ENCODE assay signal across 29 mouse cellular contexts in genomic region chr13:108271458-108272148, GRCm38 (mm10). TPM values are rescaled to one million over a fixed set of nuclear protein-coding genes. Genes with fewer than 3 reads are reported as not detected.
DNase-seq lines count a peak whose midpoint lies in the region; ATAC-seq and TF ChIP-seq lines count a peak whose summit lies in the region.
"Had no signal": no experiment of that assay in that cellular context is flagged by ENCODE, and none has a peak within 500 bp of the region (broad histone marks: within the 10 kb centered on the region; RNA-seq: fewer than 3 reads in every experiment).

No protein-coding gene starts in this region.

- DNase-seq in embryo, embryonic 10 days (ENCODE audit: low spot score), result peak; percentile 14
- no peak for DNase-seq in embryo, embryonic 11 days
- peak; percentile 10 for DNase-seq in brain, adult 2 months (ENCODE audit: low read depth, low spot score)
- no peak for DNase-seq in retina, embryonic 14.5 days (ENCODE audit: low spot score)
- DNase-seq in thymus, postnatal 4 days, result no peak
- no peak for DNase-seq in liver
- DNase-seq: adrenal gland, postnatal 10 days; cerebellum, adult 18-20 months; cerebellum, postnatal 10 days; forebrain, postnatal 0 days; gastrocnemius, postnatal 10 days; heart, postnatal 36 days; kidney, adult 8-10 months; kidney, postnatal 10 days; layer of hippocampus, postnatal 36 days; retina, postnatal 1 day; right cerebral cortex, postnatal 14 days had no signal

- no peak for TF ChIP-seq CTCF in intestine, postnatal 0 days (IDR thresholded peaks at IDR 0.05; ENCODE audit: low read depth)

- H3K4me1 ChIP-seq in intestine, postnatal 0 days (replicated peaks; ENCODE audit: control insufficient read depth, insufficient read depth, low read length), result 0 out of 2 replicates have a peak, but pooled peaks cover 3% of the 10 kb centered on the region
- H3K4me1 ChIP-seq: embryonic facial prominence, embryonic 15.5 days; forebrain, embryonic 12.5 days; hindbrain, embryonic 12.5 days; midbrain, embryonic 12.5 days had no signal

- H3K4me2 ChIP-seq in intestine, postnatal 0 days (replicated peaks; ENCODE audit: low read depth), result no peak overlapping the region
- H3K4me2 ChIP-seq: embryonic facial prominence, embryonic 15.5 days; forebrain, embryonic 12.5 days; heart, embryonic 15.5 days; hindbrain, embryonic 12.5 days; liver, embryonic 11.5 days; lung, embryonic 15.5 days; midbrain, embryonic 12.5 days; neural tube, embryonic 13.5 days had no signal

- no peaks in the 10 kb centered on the region for H3K36me3 ChIP-seq in intestine, postnatal 0 days (ENCODE audit: control insufficient read depth, insufficient read depth)
- H3K36me3 ChIP-seq: embryonic facial prominence, embryonic 10.5 days; embryonic facial prominence, embryonic 15.5 days; forebrain, embryonic 12.5 days; heart, embryonic 10.5 days; heart, embryonic 15.5 days; hindbrain, embryonic 12.5 days; lung, embryonic 15.5 days; midbrain, embryonic 12.5 days; neural tube, embryonic 13.5 days had no signal

- WGBS in intestine, postnatal 0 days, result 21% methylated on average over 7 of the region's 7 CpGs

- H3K9me3 ChIP-seq in intestine, postnatal 0 days (ENCODE audit: control insufficient read depth), result no peaks in the 10 kb centered on the region
- H3K9me3 ChIP-seq: embryonic facial prominence, embryonic 10.5 days; embryonic facial prominence, embryonic 15.5 days; forebrain, embryonic 12.5 days; heart, embryonic 10.5 days; heart, embryonic 15.5 days; hindbrain, embryonic 12.5 days; lung, embryonic 15.5 days; midbrain, embryonic 12.5 days; neural tube, embryonic 13.5 days had no signal

- H3K27me3 ChIP-seq in intestine, postnatal 0 days (replicated peaks; ENCODE audit: control insufficient read depth, insufficient read depth, low read length), result no peaks in the 10 kb centered on the region
- H3K27me3 ChIP-seq: embryonic facial prominence, embryonic 15.5 days; forebrain, embryonic 12.5 days; heart, embryonic 15.5 days; hindbrain, embryonic 12.5 days; lung, embryonic 15.5 days; midbrain, embryonic 12.5 days; neural tube, embryonic 13.5 days had no signal

- no peak overlapping the region for H3K9ac ChIP-seq in intestine, postnatal 0 days (ENCODE audit: low read depth, low read length)
- H3K9ac ChIP-seq: embryonic facial prominence, embryonic 15.5 days; forebrain, embryonic 12.5 days; forebrain, postnatal 0 days; heart, embryonic 15.5 days; hindbrain, embryonic 12.5 days; lung, embryonic 15.5 days; midbrain, embryonic 12.5 days; neural tube, embryonic 13.5 days had no signal

- H3K4me3 ChIP-seq in intestine, postnatal 0 days (ENCODE audit: low read depth, low read length), result no peak overlapping the region
- H3K4me3 ChIP-seq: embryonic facial prominence, embryonic 10.5 days; embryonic facial prominence, embryonic 15.5 days; forebrain, embryonic 12.5 days; heart, embryonic 10.5 days; heart, embryonic 15.5 days; hindbrain, embryonic 12.5 days; lung, embryonic 15.5 days; midbrain, embryonic 12.5 days; myocyte; neural tube, embryonic 13.5 days had no signal

- ATAC-seq in intestine, postnatal 0 days, result peak; percentile 76; the same call in 1 of the 2 replicates
- ATAC-seq: forebrain, postnatal 0 days had no signal

- H3K27ac ChIP-seq in intestine, postnatal 0 days (ENCODE audit: low read depth, low read length), result no peak overlapping the region
- H3K27ac ChIP-seq: embryonic facial prominence, embryonic 10.5 days; embryonic facial prominence, embryonic 15.5 days; forebrain, embryonic 12.5 days; heart, embryonic 10.5 days; heart, embryonic 15.5 days; hindbrain, embryonic 12.5 days; lung, embryonic 15.5 days; midbrain, embryonic 12.5 days; neural tube, embryonic 13.5 days had no signal

RNA-seq across cellular contexts. Expression of gene Depdc1b, which starts 44.5 kb away (rescaled TPM):
- 1.3 and 1.6 TPM in 2 replicates for polyA plus RNA-seq in intestine, postnatal 0 days (2015; fragmentation: Nextera tagmentation; extraction: Ambion mirVana)

RNA-seq across cellular contexts. Expression of gene Elovl7, which starts 57.4 kb away (rescaled TPM):
- 9.9 and 10.8 TPM in 2 replicates for polyA plus RNA-seq in intestine, postnatal 0 days (2015; fragmentation: Nextera tagmentation; extraction: Ambion mirVana)

Comparison
In these comparisons a context has a peak if more than half of its experiments do, and no peak if none do; other contexts are left out.
1. DNase-seq: peak in embryo, embryonic 10 days (single experiment) and brain, adult 2 months (single experiment); none in embryo, embryonic 11 days (single experiment), retina, embryonic 14.5 days (single experiment), thymus, postnatal 4 days (single experiment) and liver (single experiment).